Mouse (Mus musculus) myocyte (in vitro differentiated cells): ENCODE results near the gene Col5a2.

Experiments used
- MYOD1 ChIP-seq, 3 experiments: IDR thresholded peaks; one replicate each; pipeline ENCODE4 v1.6.1; 2011; ENCODE audit warnings: control low read depth in 2 of 3, low read depth in 2 of 3, mild to moderate bottlenecking in 2 of 3, moderate library complexity in 1 of 3; ENCODE audit not compliant: insufficient read length in 2 of 3, control insufficient read depth in 1 of 3
- POLR2A ChIP-seq: IDR thresholded peaks from one replicate; pipeline ENCODE4 v1.6.1; 2011; ENCODE audit warnings: low read depth, mild to moderate bottlenecking, control low read depth, moderate library complexity; ENCODE audit not compliant: insufficient read length

DNA sequence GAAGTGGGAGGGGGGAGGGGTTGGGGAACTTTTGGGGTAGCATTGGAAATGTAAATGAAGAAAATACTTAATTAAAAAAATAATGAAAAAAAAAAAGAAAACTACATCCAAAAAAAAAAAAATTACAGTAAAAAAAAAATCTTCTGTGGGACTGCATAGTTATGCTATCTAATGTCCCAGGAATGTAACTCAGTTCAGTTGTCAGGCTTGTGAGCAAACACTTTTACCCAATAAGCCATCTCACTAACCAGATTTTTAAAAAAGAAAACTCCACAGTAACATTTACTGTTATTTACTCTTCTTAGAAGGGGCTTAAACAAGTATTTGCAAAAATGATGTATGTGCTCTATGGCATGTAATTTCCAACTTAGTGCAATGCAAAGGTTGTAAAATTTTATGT, 24.0 kb downstream of the Col5a2 start:
- TF ChIP-seq POLR2A (no peak), MYOD1 (IDR thresholded peaks at IDR 0.05; ENCODE audit: control insufficient read depth in 1 of 3, insufficient read length in 2 of 3, low read depth in 2 of 3) (no peak)
